Mouse (Mus musculus) A20 (cell line): Measurements from ENCODE around the gene Ern2.
A peak's percentile ranks its signal among the peaks of the same experiment; 100 is the strongest.

ENCODE experiments used
- DNase-seq: peaks from one replicate; pipeline ENCODE4 v3.0.0-alpha.2; 2011; ENCODE audit warnings: low read depth, low spot score

Ern2 gene

DNA sequence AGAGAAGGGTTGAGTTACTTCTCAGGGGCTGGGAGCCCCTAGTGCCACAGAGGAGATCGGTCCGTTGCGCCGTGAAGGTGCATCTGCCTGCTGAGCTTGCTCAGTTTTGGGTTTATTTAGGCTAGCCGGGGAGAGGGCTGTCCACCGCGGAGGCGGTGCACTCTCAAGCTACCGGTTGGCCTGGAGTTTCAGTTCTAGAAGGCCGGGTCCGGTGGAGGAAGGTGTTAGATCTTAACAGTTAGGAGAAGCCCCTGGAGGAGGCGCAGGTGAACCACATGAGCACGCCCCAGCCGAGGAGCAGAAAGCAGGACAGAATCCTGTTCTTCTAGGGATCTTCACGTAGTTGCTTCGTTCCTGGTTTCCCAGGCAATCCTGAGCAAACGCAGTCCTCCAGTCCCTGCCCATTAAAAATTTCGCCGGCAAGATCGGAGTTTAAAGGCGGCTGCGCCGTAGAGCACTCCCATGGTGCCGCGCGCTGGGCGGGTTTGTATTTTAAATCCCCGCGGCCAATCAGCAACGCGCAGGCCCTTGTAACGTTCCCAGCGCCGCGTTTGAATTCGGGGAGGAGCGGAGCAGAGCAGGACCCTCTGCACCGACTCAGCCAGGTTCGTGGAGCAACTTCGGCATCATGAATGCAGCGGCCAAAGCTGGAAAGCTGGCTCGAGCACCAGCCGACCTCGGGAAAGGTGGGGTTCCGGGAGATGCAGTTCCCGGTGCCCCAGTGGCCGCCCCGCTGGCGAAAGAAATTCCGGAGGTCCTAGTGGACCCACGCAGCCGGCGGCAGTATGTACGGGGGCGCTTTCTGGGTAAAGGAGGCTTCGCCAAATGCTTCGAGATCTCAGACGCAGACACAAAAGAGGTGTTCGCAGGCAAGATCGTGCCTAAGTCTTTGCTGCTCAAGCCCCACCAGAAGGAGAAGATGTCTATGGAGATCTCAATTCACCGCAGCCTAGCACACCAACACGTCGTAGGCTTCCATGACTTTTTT lies 26.8 kb downstream of the Ern2 start, which contains the start of gene Plk1:
Plk1 (plus strand) TSS at position 525 of the 988 bp plus-strand sequence.
- peak; percentile 93 for DNase-seq

DNA sequence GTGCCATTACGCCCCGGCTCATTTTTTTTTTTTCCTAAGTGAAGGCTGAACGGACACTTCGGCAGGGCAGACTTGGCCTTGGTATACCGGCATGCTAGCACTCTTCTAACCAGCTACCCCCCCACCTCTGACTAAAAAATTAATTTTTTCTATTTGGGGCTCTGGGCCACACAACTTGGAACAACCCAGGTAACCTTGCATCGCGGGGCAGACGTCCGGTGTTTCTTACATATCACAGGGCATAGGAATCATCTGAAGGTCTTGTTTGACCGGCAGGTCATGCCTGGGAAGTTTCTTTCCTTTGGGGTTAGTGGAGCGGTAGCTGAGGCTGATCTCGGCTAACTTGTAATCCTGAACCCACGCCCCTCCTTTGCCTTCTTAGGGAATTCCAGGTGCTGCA lies 27.5 kb downstream of the Ern2 start:
- DNase-seq, result no peak

DNA sequence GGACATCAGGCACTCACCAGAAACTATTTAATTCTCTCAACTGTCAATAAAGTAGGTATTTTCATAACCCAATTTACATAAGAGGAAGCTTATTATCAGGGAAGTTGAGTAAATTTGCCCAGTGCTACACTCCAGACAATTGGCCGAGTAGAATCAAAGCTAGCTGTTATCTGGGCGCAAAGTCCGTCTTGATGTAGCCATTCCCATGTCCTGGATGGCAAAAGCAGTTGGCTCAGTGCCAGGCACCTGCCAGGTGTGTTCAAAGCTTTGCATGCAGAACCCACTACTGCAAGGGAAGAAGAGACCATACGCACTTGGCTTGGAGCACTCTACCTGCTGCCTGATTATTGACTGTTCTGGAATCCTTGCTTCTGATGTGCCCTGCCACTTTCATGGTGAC lies 33.5 kb downstream of the Ern2 start:
- DNase-seq, result no peak

DNA sequence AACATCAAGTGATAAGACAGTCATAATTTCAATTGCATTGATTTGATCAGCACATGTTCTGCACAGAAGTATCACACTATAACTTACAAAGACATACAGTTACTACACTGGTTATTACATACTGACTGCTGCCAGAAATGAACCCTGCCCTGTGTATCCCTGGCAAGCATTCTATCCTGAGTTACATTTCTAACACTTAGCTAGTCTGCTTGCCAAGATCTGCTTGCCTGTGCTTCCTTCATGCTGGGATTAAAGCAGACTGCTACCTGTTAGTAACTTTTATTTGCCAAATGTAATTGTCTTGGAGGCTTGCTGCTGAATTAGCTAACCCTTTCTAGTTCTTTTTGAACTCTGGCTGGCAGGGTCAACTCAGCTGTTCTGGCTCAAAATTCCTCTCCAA lies 45.0 kb downstream of the Ern2 start:
- DNase-seq, result no peak

DNA sequence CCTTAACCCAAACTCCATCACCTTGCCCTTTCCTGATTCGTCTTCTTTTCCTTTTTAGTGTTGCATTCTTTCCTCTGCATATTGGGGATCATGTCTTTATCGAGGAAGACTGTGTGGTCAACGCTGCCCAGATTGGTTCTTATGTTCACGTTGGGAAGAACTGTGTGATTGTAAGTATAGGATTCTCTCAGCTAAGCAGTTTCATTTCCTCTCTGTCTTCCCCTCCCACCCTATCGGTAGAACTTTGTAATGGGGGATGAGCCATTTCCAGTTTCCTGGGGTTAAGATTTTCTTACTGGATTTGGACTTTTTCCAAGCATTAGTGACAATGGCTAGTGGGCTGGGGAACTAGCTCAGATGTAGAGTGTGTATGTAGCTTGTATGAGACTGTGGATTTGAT lies 47.8 kb downstream of the Ern2 start:
- peak; percentile 32 for DNase-seq

DNA sequence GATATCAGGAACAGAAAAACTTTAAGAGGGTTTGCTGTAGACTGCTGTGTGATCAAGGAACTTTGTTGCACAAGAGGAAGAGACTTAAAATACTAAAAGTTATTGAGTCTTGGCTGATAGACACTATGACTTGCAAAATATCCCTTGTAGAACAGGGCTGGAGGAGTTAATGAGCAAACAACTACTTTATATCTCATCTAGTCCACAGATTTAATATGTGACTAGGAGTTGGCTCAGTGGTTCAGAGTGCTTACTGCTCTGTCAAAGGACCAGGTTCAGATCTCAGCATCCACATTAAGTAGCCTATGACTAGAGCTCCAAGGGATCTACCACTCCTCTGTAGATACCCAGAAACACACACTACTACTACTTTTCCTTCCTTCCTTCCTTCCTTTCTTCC lies 48.9 kb downstream of the Ern2 start:
- no peak for DNase-seq

DNA sequence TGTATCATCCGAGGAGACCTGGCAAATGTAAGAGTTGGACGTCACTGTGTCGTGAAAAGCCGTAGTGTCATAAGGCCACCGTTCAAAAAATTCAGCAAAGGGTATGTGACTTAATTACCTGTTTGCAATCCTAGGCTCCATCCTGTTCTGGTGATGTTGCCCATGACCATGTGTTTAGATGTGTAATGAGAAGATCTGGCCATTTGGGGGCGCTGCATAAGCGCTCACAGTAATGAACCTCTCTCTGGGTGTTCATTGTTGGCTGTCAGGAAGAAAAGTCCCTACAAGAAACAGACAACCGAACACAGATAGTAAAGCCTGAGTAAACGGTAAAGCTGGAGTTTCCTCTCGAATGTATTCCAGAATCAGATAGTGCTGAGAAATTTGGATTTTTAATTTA lies 50.9 kb downstream of the Ern2 start:
- DNase-seq, result peak; percentile 68

DNA sequence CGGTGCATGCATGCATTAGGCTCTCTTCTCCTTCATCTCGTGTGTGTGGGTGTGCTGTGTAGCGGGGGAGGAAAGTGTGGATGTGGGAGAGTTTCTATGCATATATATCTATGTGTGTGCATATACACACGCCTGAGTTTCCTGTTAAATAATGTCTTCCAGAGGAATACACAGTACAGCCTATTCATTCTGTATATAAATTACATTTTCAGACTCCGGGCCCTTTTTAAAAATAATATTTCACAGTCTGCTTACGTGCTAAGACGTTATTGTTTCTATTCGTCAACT lies 52.7 kb downstream of the Ern2 start:
- DNase-seq, result no peak

DNA sequence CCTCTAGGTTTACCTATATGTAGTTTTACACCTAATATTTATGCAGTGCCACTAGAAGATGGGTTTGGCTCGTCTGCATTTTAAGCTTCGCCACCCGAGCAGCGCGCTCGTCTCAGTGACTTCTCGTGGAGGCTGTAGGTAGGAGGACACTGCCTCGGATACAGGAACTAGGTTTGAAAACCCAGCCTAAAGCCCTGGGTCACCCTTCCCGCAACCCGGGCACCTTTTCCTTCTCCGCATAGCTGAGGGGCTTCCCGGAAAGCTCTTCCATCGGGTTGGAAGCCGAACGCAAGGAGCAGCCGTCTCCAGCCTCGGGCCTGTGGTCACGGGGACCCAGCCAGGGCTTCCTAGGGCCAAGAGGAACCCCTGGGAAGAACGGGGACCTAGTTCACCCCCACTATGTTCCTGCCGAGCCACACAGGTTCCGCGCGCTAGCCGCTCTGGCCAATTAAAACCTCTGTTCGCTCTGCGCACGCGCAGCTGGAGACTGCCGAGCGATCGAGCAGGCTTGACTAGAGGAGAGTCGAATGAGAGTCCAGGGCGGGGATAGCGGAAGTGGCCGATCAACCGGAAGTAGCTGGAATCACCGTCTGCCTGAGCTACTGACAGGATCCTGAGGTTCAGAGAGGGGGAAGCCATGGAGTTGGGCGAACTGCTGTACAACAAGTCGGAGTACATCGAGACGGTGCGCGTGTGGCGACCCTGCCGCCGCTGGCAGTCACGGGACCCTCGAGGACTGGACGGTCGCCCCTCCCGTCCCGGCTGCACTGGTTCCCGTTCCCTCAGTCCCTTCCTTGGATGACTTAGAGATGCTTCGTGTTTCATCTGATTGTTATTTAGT lies 53.3 kb downstream of the Ern2 start, which contains the start of the genes Palb2 and Dctn5:
Palb2 (minus strand) TSS at position 489 of the 841 bp plus-strand sequence.
Dctn5 (plus strand) TSS at position 545 of the 841 bp plus-strand sequence.
- DNase-seq, result peak; percentile 98

DNA sequence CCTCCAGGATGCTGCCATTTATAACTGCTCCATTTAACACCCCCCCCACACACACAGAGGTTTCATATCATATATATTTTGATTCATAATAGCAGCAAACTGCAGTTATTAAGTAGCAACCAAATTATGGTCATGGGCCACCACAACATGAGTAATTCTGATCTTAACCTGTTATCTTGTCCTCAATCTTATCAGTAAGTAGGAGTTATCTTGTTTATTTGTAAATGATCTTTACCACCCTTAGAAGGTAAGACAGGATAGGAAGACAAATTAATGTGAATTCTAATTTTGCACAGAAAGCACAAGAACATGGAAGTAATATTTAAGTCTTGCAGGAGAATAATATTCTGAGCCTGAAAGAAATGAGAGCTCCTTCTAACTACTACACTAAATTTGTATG lies 54.2 kb downstream of the Ern2 start:
- no peak for DNase-seq

DNA sequence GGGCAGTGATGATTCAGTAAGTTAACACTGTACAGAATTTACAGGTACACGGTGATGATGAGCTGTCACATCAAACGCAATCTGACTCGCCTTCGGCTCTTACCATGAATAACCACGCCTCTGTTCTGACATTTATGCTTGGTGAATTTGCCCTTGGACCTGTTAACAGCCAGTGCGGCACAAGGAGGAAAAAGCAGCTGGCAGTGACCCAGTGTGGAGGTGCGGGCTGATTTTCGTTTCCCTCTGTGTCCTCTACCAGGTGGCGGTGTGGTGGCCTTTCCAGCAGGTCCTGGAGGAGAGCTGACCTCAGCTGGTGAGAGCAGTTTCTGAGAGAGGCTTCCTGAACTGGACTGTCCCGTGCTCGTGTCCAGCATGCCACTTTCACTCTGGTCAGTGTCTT lies 59.1 kb downstream of the Ern2 start:
- no peak for DNase-seq

DNA sequence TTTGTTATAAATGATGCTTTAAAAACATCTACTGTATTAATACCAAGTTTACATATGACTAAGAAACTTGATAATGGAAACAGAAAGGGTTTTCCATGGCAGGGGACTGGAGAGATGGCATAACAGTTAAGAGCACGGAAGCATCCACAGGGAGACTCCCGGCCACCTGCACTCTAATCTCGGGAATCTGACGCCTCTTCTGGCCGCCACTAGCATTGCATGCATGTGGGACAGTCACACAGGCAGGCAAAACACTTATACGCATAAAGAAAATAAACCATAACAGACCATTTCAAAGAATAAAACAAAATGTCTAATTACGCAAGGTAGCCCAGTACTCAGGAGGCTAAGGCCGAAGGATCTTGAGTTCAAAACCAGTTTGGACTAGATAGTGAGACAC lies 60.4 kb downstream of the Ern2 start:
- no peak for DNase-seq

DNA sequence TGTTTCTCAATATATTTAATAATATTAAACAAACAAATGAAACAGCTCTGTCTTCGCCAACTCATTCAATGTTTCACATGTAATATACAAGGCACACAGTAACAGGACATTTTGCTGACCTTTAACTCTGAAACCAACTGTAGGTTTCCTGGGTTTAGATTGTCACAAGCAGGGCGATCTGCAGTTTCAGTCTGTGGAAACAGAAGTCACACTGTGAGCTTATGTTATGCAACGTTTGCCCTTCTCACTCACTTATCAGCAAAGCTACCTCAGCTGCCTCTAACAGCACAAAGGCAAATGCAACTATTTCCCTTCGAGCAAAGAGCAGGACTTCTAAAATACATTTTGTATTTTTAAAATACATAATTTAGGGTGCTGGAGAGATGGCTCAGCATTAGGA lies 62.5 kb downstream of the Ern2 start:
- DNase-seq, result no peak
